Mouse (Mus musculus): ENCODE data around the gene Itga4. TPM values are rescaled to one million over a fixed set of nuclear protein-coding genes. Genes with fewer than 3 reads are reported as not detected.

The Itga4 gene
- total and polyA plus RNA-seq, 2 experiments from 2014 or later, result 0.71 to 2.1 TPM

DNA sequence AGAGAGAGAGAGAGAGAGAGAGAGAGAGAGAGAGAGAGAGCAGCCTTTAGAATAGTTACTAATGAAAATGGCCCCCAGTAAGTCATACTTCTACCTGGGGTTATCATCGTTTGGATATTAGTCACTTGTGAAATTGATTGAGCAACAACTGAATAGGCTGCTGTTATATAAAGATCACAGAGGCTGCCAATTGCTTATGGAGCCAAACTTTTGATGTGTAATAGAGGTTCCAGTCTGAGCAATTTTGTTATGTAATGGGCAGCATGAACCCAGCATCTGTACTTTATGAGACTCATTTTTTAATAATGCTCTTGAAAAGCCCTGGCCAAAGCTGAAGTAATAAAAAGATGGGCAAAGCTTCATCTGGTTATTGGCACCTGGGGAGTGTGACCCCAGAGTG lies 34.9 kb downstream of the Itga4 start:
- H3K36me3 ChIP-seq (replicated peaks; ENCODE audit: control insufficient read depth, insufficient read depth, low read length), result no peaks in the 10 kb centered on the region
- no peak for DNase-seq (ENCODE audit: low spot score)
- no peaks in the 10 kb centered on the region for H3K4me1 ChIP-seq (ENCODE audit: control insufficient read depth, insufficient read depth)
- H3K27ac ChIP-seq (ENCODE audit: low read depth), result no peak overlapping the region
- H3K9me3 ChIP-seq (replicated peaks; ENCODE audit: control insufficient read depth, low read length), result no peaks in the 10 kb centered on the region
- no peak for ATAC-seq (ENCODE audit: insufficient read depth, low read depth)
- no peak overlapping the region for H3K4me3 ChIP-seq (ENCODE audit: low read depth, low read length)
- H3K27me3 ChIP-seq (ENCODE audit: control insufficient read depth, insufficient read depth, low read length), result no peaks in the 10 kb centered on the region
- no peak overlapping the region for H3K9ac ChIP-seq (replicated peaks; ENCODE audit: low read depth, low read length)
- 83% methylated on average over 1 of the region's 1 CpGs for WGBS
- no peak overlapping the region for H3K4me2 ChIP-seq (ENCODE audit: low read depth, low read length)
- TF ChIP-seq CTCF (IDR thresholded peaks at IDR 0.05; ENCODE audit: low read depth) (no peak), EP300 (IDR thresholded peaks at IDR 0.05; ENCODE audit: low read depth) (no peak)

DNA sequence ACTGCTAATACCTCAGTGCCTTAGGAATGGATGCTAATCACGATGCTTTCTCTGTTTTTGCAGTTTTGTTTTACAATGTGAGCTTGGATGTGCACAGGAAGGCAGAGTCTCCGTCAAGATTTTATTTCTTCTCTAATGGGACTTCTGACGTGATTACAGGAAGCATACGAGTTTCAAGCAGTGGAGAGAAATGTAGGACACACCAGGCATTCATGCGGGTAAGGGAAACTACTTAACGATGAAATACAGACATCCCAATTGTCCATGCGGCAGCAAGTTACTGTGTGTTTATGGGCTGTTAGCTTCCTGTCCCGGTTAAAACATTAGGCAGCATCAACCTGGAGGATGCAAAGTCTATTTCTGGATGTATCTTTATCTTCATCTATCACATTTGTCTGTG lies 36.7 kb downstream of the Itga4 start:
- Histone ChIP-seq H3K9me3 (replicated peaks; ENCODE audit: control insufficient read depth, low read length) (no peaks in the 10 kb centered on the region), H3K4me3 (ENCODE audit: low read depth, low read length) (no peak overlapping the region), H3K9ac (replicated peaks; ENCODE audit: low read depth, low read length) (no peak overlapping the region), H3K27me3 (ENCODE audit: control insufficient read depth, insufficient read depth, low read length) (no peaks in the 10 kb centered on the region), H3K36me3 (replicated peaks; ENCODE audit: control insufficient read depth, insufficient read depth, low read length) (no peaks in the 10 kb centered on the region), H3K4me1 (ENCODE audit: control insufficient read depth, insufficient read depth) (no peaks in the 10 kb centered on the region), H3K4me2 (ENCODE audit: low read depth, low read length) (no peak overlapping the region), H3K27ac (ENCODE audit: low read depth) (no peak overlapping the region)
- ATAC-seq (ENCODE audit: insufficient read depth, low read depth), result no peak
- no peak for DNase-seq (ENCODE audit: low spot score)
- WGBS, result 69% methylated on average over 8 of the region's 8 CpGs
- TF ChIP-seq CTCF (IDR thresholded peaks at IDR 0.05; ENCODE audit: low read depth), result no peak
- no peak for TF ChIP-seq EP300 (IDR thresholded peaks at IDR 0.05; ENCODE audit: low read depth)

DNA sequence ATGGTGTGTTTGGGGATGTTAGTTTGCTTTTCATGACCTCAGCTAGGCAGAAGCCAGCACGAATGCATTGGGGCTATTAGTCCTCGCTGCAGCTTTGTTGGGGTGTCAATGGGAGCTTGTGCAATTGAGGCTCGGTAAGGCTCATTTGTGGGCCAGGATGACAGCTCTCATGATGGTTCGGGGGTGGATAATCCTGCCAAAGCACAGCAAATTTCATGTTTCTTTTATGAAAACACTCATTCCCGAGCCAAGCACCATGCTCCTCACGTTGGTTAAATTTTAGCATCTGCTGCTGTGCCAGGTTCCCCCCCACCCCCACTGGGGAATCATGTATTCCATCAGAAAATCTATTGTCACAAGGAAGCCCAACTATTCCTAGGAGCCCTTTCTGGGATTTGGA lies 37.2 kb downstream of the Itga4 start:
- TF ChIP-seq EP300 (IDR thresholded peaks at IDR 0.05; ENCODE audit: low read depth) (no peak), CTCF (IDR thresholded peaks at IDR 0.05; ENCODE audit: low read depth) (no peak)
- H3K4me2 ChIP-seq (ENCODE audit: low read depth, low read length), result no peak overlapping the region
- ATAC-seq (ENCODE audit: insufficient read depth, low read depth) (no peak), DNase-seq (ENCODE audit: low spot score) (no peak)
- H3K9ac ChIP-seq (replicated peaks; ENCODE audit: low read depth, low read length), result no peak overlapping the region
- H3K27ac ChIP-seq (ENCODE audit: low read depth), result no peak overlapping the region
- no peaks in the 10 kb centered on the region for H3K27me3 ChIP-seq (ENCODE audit: control insufficient read depth, insufficient read depth, low read length)
- 80% methylated on average over 6 of the region's 6 CpGs for WGBS
- H3K4me3 ChIP-seq (ENCODE audit: low read depth, low read length), result no peak overlapping the region
- no peaks in the 10 kb centered on the region for H3K9me3 ChIP-seq (replicated peaks; ENCODE audit: control insufficient read depth, low read length)
- H3K4me1 ChIP-seq (ENCODE audit: control insufficient read depth, insufficient read depth), result no peaks in the 10 kb centered on the region
- H3K36me3 ChIP-seq (replicated peaks; ENCODE audit: control insufficient read depth, insufficient read depth, low read length), result no peaks in the 10 kb centered on the region

DNA sequence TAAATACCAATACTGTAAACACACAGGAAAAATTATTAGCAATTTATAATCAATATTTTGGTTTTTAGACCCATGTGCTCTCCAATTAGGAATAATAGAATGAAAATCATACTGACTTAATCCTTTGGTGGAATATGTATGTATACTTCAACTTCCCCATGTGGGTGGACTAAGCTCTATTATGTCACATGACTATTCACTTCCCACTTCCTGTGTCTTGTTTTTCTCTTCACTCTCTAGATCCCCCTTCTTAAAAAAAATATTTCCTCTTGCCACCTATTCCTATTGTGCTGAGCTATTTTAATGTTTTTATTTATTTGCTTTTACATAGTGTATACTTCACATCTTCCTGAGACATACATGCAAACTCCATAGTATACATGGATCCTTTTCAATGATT lies 47.2 kb downstream of the Itga4 start:
- H3K27me3 ChIP-seq (ENCODE audit: control insufficient read depth, insufficient read depth, low read length), result no peaks in the 10 kb centered on the region
- ATAC-seq (ENCODE audit: insufficient read depth, low read depth), result no peak

DNA sequence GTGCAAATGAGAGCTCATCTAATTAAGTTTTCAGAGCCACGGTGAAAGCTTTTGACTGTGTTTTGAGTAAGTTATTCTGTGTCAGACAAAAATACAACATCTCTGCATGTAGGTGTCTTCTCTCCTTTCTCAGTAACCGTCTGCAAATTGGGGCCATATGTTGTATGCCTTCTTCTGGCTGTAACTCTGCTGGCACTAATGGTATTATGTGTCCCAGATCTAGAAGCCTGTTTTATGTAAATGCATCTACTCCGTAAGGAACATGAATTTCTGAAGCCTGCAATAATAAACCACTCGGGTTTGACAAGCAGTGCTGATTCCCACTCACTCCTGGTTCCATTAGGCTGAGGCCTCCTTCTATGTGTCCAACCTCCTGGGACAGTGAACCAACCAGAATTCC lies 52.3 kb downstream of the Itga4 start:
- no peak overlapping the region for H3K27ac ChIP-seq (ENCODE audit: low read depth)
- no peaks in the 10 kb centered on the region for H3K36me3 ChIP-seq (replicated peaks; ENCODE audit: control insufficient read depth, insufficient read depth, low read length)
- H3K9me3 ChIP-seq (replicated peaks; ENCODE audit: control insufficient read depth, low read length), result no peaks in the 10 kb centered on the region
- 81% methylated on average over 4 of the region's 4 CpGs for WGBS
- no peaks in the 10 kb centered on the region for H3K4me1 ChIP-seq (ENCODE audit: control insufficient read depth, insufficient read depth)
- no peak overlapping the region for H3K4me3 ChIP-seq (ENCODE audit: low read depth, low read length)
- ATAC-seq (ENCODE audit: insufficient read depth, low read depth), result no peak
- DNase-seq (ENCODE audit: low spot score), result no peak
- H3K27me3 ChIP-seq (ENCODE audit: control insufficient read depth, insufficient read depth, low read length), result no peaks in the 10 kb centered on the region
- no peak overlapping the region for H3K9ac ChIP-seq (replicated peaks; ENCODE audit: low read depth, low read length)
- TF ChIP-seq EP300 (IDR thresholded peaks at IDR 0.05; ENCODE audit: low read depth), result no peak
- TF ChIP-seq CTCF (IDR thresholded peaks at IDR 0.05; ENCODE audit: low read depth), result no peak
- H3K4me2 ChIP-seq (ENCODE audit: low read depth, low read length), result no peak overlapping the region

More for the DNA sequence above, 47.2 kb downstream of the Itga4 start:
- Histone ChIP-seq H3K4me1 (ENCODE audit: control insufficient read depth, insufficient read depth) (no peaks in the 10 kb centered on the region), H3K4me3 (ENCODE audit: low read depth, low read length) (no peak overlapping the region), H3K4me2 (ENCODE audit: low read depth, low read length) (no peak overlapping the region), H3K9ac (replicated peaks; ENCODE audit: low read depth, low read length) (no peak overlapping the region), H3K36me3 (replicated peaks; ENCODE audit: control insufficient read depth, insufficient read depth, low read length) (no peaks in the 10 kb centered on the region), H3K9me3 (replicated peaks; ENCODE audit: control insufficient read depth, low read length) (no peaks in the 10 kb centered on the region), H3K27ac (ENCODE audit: low read depth) (no peak overlapping the region)
- DNase-seq (ENCODE audit: low spot score), result no peak
- TF ChIP-seq CTCF (IDR thresholded peaks at IDR 0.05; ENCODE audit: low read depth) (no peak), EP300 (IDR thresholded peaks at IDR 0.05; ENCODE audit: low read depth) (no peak)

DNA sequence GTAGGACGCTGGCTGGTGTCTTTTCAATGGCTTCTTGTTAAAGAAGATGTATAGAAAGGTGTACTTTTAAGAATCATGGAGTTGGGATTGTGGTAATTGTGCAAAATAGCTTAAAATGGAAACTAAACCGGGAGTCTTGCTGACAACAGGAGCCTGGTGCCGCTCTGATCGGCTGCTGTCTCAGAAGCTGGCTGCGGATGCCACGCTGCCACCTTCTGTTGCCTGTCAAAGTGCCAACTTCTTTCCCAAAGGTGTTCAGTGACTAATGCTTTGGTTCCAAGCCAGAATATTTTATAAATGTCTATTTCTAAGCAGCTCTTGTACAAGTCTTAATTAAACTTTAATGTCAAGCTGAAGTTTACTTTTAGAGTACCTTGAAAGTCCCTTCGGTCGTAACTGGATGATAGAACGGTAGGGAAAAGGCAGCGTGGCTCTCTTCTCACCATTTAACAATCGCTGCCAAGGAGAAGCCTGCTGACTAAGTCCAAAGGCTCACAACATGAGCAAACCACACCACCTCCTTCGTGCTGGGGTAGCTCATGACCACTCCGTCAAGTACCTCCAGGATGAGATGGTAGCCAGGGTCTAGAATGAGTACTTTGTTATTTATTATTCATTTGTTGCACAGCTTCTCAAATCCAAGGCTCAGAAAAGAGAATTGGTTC lies 54.4 kb downstream of the Itga4 start:
- no peak overlapping the region for H3K4me2 ChIP-seq (ENCODE audit: low read depth, low read length)
- WGBS, result 79% methylated on average over 13 of the region's 13 CpGs
- no peak overlapping the region for H3K4me3 ChIP-seq (ENCODE audit: low read depth, low read length)
- H3K9ac ChIP-seq (replicated peaks; ENCODE audit: low read depth, low read length), result no peak overlapping the region
- no peaks in the 10 kb centered on the region for H3K9me3 ChIP-seq (replicated peaks; ENCODE audit: control insufficient read depth, low read length)
- no peak overlapping the region for H3K27ac ChIP-seq (ENCODE audit: low read depth)
- ATAC-seq (ENCODE audit: insufficient read depth, low read depth) (no peak), DNase-seq (ENCODE audit: low spot score) (no peak)
- H3K27me3 ChIP-seq (ENCODE audit: control insufficient read depth, insufficient read depth, low read length), result no peaks in the 10 kb centered on the region
- no peaks in the 10 kb centered on the region for H3K4me1 ChIP-seq (ENCODE audit: control insufficient read depth, insufficient read depth)
- TF ChIP-seq CTCF (IDR thresholded peaks at IDR 0.05; ENCODE audit: low read depth) (no peak), EP300 (IDR thresholded peaks at IDR 0.05; ENCODE audit: low read depth) (no peak)
- no peaks in the 10 kb centered on the region for H3K36me3 ChIP-seq (replicated peaks; ENCODE audit: control insufficient read depth, insufficient read depth, low read length)
